16 mouse cellular contexts compared by ENCODE assay signal in the genomic region with DNA sequence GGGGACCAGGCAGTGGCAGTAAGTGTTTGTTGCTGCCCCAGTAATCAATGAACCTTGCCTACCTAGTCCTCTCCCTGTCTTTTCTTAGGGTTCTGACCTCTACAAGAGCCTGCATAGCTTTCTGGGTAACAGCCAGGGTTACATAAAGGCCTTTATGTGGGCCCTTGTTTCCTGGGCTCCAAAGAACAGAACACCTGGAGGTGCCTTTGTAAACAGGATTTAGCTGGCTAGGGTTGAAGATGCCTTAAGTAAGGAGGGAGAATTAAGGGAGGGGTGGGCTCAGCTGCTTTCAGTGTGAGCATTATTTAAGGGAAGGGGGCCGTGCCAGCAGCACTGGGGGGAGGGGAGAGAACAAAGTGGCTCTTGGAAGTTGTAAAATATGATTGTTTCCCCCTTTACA.
A peak's percentile ranks its signal among the peaks of the same experiment; 100 is the strongest.
DNase-seq lines count a peak whose midpoint lies in the region; ATAC-seq and TF ChIP-seq lines count a peak whose summit lies in the region.
"Had no signal": no experiment of that assay in that cellular context is flagged by ENCODE, and none has a peak within 500 bp of the region (broad histone marks: within the 10 kb centered on the region; RNA-seq: fewer than 3 reads in every experiment).

No protein-coding gene starts in this region.

- no peaks in the 10 kb centered on the region for H3K27me3 ChIP-seq in stomach, embryonic 14.5 days (ENCODE audit: control insufficient read depth, insufficient read depth, low read length)
- H3K27me3 ChIP-seq in stomach, postnatal 0 days (ENCODE audit: control insufficient read depth, insufficient read depth, low read length) = no peaks in the 10 kb centered on the region
- no peaks in the 10 kb centered on the region for H3K27me3 ChIP-seq in forebrain, embryonic 14.5 days (replicated peaks; ENCODE audit: control insufficient read depth, insufficient read depth, low read length)
- H3K27me3 ChIP-seq: embryonic facial prominence, embryonic 13.5 days; heart, embryonic 15.5 days; Patski had no signal

- no peak overlapping the region for H3K9ac ChIP-seq in stomach, embryonic 14.5 days (replicated peaks; ENCODE audit: low read depth, low read length)
- no peak overlapping the region for H3K9ac ChIP-seq in stomach, postnatal 0 days (ENCODE audit: low read length)
- H3K9ac ChIP-seq in forebrain, embryonic 14.5 days (ENCODE audit: low read length) = no peak overlapping the region
- H3K9ac ChIP-seq: embryonic facial prominence, embryonic 13.5 days; heart, embryonic 15.5 days; hindbrain, embryonic 14.5 days; liver, embryonic 15.5 days had no signal

- no peaks in the 10 kb centered on the region for H3K9me3 ChIP-seq in stomach, embryonic 14.5 days (ENCODE audit: control insufficient read depth, low read depth, low read length)
- no peaks in the 10 kb centered on the region for H3K9me3 ChIP-seq in stomach, postnatal 0 days (ENCODE audit: control insufficient read depth, low read length)
- no peaks in the 10 kb centered on the region for H3K9me3 ChIP-seq in forebrain, embryonic 14.5 days (replicated peaks; ENCODE audit: control insufficient read depth, low read length)
- H3K9me3 ChIP-seq: embryonic facial prominence, embryonic 13.5 days; heart, embryonic 15.5 days; liver, embryonic 15.5 days had no signal

- no peak for TF ChIP-seq CTCF in stomach, postnatal 0 days (IDR thresholded peaks at IDR 0.05; ENCODE audit: low read depth)

- ATAC-seq in stomach, embryonic 14.5 days (ENCODE audit: insufficient number of reproducible peaks, insufficient read depth, low FRiP score, low read depth) = no peak
- ATAC-seq in stomach, postnatal 0 days (ENCODE audit: low FRiP score, low TSS enrichment) = no peak
- no peak for ATAC-seq in forebrain, embryonic 14.5 days
- ATAC-seq: Patski had no signal

- DNase-seq in kidney, adult 9 months = peak; percentile 37
- DNase-seq in kidney, adult 11 months = no peak
- no peak for DNase-seq in stomach, postnatal 0 days (ENCODE audit: low spot score)
- peak; percentile 44 for DNase-seq in forebrain, embryonic 14.5 days (ENCODE audit: low spot score)
- DNase-seq in lung, postnatal 25 days (ENCODE audit: low spot score) = no peak
- no peak for DNase-seq in Muller cell, postnatal 12 days (ENCODE audit: inconsistent ontology term)
- DNase-seq: cerebellum, adult 8-10 months; gastrocnemius, postnatal 36 days; right cerebral cortex, postnatal 14 days had no signal

- peaks cover 8% of the 10 kb centered on the region for H3K4me1 ChIP-seq in stomach, embryonic 14.5 days (ENCODE audit: control insufficient read depth, insufficient read depth, low read length)
- H3K4me1 ChIP-seq in stomach, postnatal 0 days (replicated peaks; ENCODE audit: control insufficient read depth, insufficient read depth) = no peaks in the 10 kb centered on the region; the same call in 1 of the 2 replicates
- peaks cover 18% of the 10 kb centered on the region for H3K4me1 ChIP-seq in forebrain, embryonic 14.5 days (ENCODE audit: control insufficient read depth, insufficient read depth, low read length)

- H3K27ac ChIP-seq in stomach, embryonic 14.5 days (ENCODE audit: low read length) = peak overlapping the region; percentile 34; the same call in 1 of the 2 replicates
- no peak overlapping the region for H3K27ac ChIP-seq in stomach, postnatal 0 days (replicated peaks)
- peak overlapping the region; percentile 15 for H3K27ac ChIP-seq in forebrain, embryonic 14.5 days (ENCODE audit: low read depth, low read length)
- H3K27ac ChIP-seq: embryonic facial prominence, embryonic 13.5 days; heart, embryonic 15.5 days; hindbrain, embryonic 14.5 days; liver, embryonic 15.5 days had no signal

- no peak for TF ChIP-seq EP300 in stomach, postnatal 0 days (optimal IDR thresholded peaks at IDR 0.05)

- WGBS in stomach, embryonic 14.5 days = 15% methylated on average over 1 of the region's 1 CpGs
- 23% methylated on average over 1 of the region's 1 CpGs for WGBS in stomach, postnatal 0 days
- WGBS in forebrain, embryonic 14.5 days = 0% methylated on average over 1 of the region's 1 CpGs

- no peaks in the 10 kb centered on the region for H3K36me3 ChIP-seq in stomach, embryonic 14.5 days (ENCODE audit: control insufficient read depth, insufficient read depth, low read length)
- H3K36me3 ChIP-seq in stomach, postnatal 0 days (ENCODE audit: control insufficient read depth, insufficient read depth, low read length) = no peaks in the 10 kb centered on the region
- H3K36me3 ChIP-seq in forebrain, embryonic 14.5 days (ENCODE audit: control insufficient read depth, insufficient read depth, low read length) = no peaks in the 10 kb centered on the region
- H3K36me3 ChIP-seq: embryonic facial prominence, embryonic 13.5 days; heart, embryonic 15.5 days; liver, embryonic 15.5 days had no signal

- H3K4me2 ChIP-seq in stomach, embryonic 14.5 days (replicated peaks; ENCODE audit: low read depth, low read length) = no peak overlapping the region
- no peak overlapping the region for H3K4me2 ChIP-seq in stomach, postnatal 0 days (replicated peaks; ENCODE audit: low read depth)
- H3K4me2 ChIP-seq in forebrain, embryonic 14.5 days (ENCODE audit: low read length) = no peak overlapping the region
- H3K4me2 ChIP-seq: embryonic facial prominence, embryonic 13.5 days; heart, embryonic 15.5 days; hindbrain, embryonic 14.5 days; liver, embryonic 15.5 days had no signal

- no peak overlapping the region for H3K4me3 ChIP-seq in stomach, embryonic 14.5 days (ENCODE audit: low read depth, low read length)
- no peak overlapping the region for H3K4me3 ChIP-seq in stomach, postnatal 0 days (ENCODE audit: low read depth, low read length)
- no peak overlapping the region for H3K4me3 ChIP-seq in forebrain, embryonic 14.5 days (ENCODE audit: low read depth, low read length)
- H3K4me3 ChIP-seq: embryonic facial prominence, embryonic 13.5 days; heart, embryonic 15.5 days; liver, embryonic 15.5 days; myocyte had no signal

Comparison
In these comparisons a context has a peak if more than half of its experiments do, and no peak if none do; other contexts are left out.
1. DNase-seq: peak in kidney, adult 9 months (single experiment) and forebrain, embryonic 14.5 days (single experiment); none in kidney, adult 11 months (single experiment), stomach, postnatal 0 days (single experiment), lung, postnatal 25 days (single experiment) and Muller cell, postnatal 12 days (single experiment).